Mouse (Mus musculus) forebrain, embryonic 16.5 days (tissue): ENCODE results near the gene Vdac2. TPM values are rescaled to one million over a fixed set of nuclear protein-coding genes. Genes with fewer than 3 reads are reported as not detected.

Experiments used
- ATAC-seq: fragments of 200-750 bp; cut with Nextera tagmentation; 2 replicates; pipeline ENCODE4 v1.8.0; 2017; ENCODE audit warnings: mild to moderate bottlenecking, moderate library complexity
- H3K27ac ChIP-seq: fragments of 300-500 bp; sonication (generic); 2 replicates; pipeline ENCODE4 v1.5.1; 2014; ENCODE audit warnings: low read length, control low read depth
- H3K27me3 ChIP-seq: fragments of 300-500 bp; sonication (generic); replicated peaks from 2 replicates; pipeline ENCODE4 v1.6.1; 2014; ENCODE audit warnings: low read length; ENCODE audit not compliant: control insufficient read depth, insufficient read depth
- H3K36me3 ChIP-seq: fragments of 300-500 bp; sonication (generic); 2 replicates; pipeline ENCODE4 v1.6.1; 2014; ENCODE audit not compliant: control insufficient read depth, insufficient read depth
- H3K4me1 ChIP-seq: fragments of 300-500 bp; sonication (generic); replicated peaks from 2 replicates; pipeline ENCODE4 v1.6.1; 2014; ENCODE audit warnings: low read length; ENCODE audit not compliant: control insufficient read depth, insufficient read depth
- H3K4me2 ChIP-seq: fragments of 300-500 bp; sonication (generic); 2 replicates; pipeline ENCODE4 v1.6.1; 2014; ENCODE audit warnings: mild to moderate bottlenecking, low read length, control low read depth
- H3K4me3 ChIP-seq: fragments of 300-500 bp; sonication (generic); replicated peaks from 2 replicates; pipeline ENCODE4 v1.5.1; 2014; ENCODE audit warnings: mild to moderate bottlenecking, low read length, control low read depth
- H3K9ac ChIP-seq: fragments of 300-500 bp; sonication (generic); replicated peaks from 2 replicates; pipeline ENCODE4 v1.6.1; 2014; ENCODE audit warnings: low read depth, low read length, control low read depth
- H3K9me3 ChIP-seq: fragments of 300-500 bp; sonication (generic); 2 replicates; pipeline ENCODE4 v1.6.1; 2016; ENCODE audit warnings: low read length; ENCODE audit not compliant: control insufficient read depth
- WGBS: fragments of 180-500 bp; shearing (Covaris S2); extraction: QIAGEN DNeasy Blood & Tissue Kit; methylation state at CpG from one replicate; pipeline ENCODE4 v1.1.7; 2014; 5-methylcytosine and 5-hydroxymethylcytosine counted together
- polyA plus RNA-seq: library from polyadenylated mRNA; unstranded; fragments of >200 nt; fragmentation: Nextera tagmentation; extraction: Ambion mirVana; gene quantifications from 2 replicates; pipeline ENCODE4 v1.2.1, GENCODE M21; 2015

The Vdac2 gene
- polyA plus RNA-seq, 1 experiment from 2014 or later = 249 TPM

- peaks cover 9% of the 10 kb centered on the region for H3K4me1 ChIP-seq
- no peak overlapping the region for H3K4me2 ChIP-seq
- no peak overlapping the region for H3K9ac ChIP-seq
- H3K36me3 ChIP-seq = no peaks in the 10 kb centered on the region
- 46% methylated on average over 3 of the region's 3 CpGs for WGBS
- H3K4me3 ChIP-seq = no peak overlapping the region
- no peak for ATAC-seq
- H3K27ac ChIP-seq = no peak overlapping the region
- no peaks in the 10 kb centered on the region for H3K9me3 ChIP-seq
- no peaks in the 10 kb centered on the region for H3K27me3 ChIP-seq
Observed at GRCm38 (mm10) chr14:21855961-21856360, 30.9 kb downstream of the Vdac2 start.

GRCm38 (mm10) chr14:21856886-21857285 is 31.8 kb downstream of the Vdac2 start:
- Histone ChIP-seq H3K36me3 (no peaks in the 10 kb centered on the region), H3K9me3 (no peaks in the 10 kb centered on the region), H3K9ac (no peak overlapping the region), H3K27ac (no peak overlapping the region), H3K27me3 (no peaks in the 10 kb centered on the region), H3K4me1 (peaks cover 9% of the 10 kb centered on the region), H3K4me3 (no peak overlapping the region), H3K4me2 (no peak overlapping the region)
- no peak for ATAC-seq
- 86% methylated on average over 14 of the region's 14 CpGs for WGBS

- Histone ChIP-seq H3K4me3 (no peak overlapping the region), H3K36me3 (no peaks in the 10 kb centered on the region), H3K27ac (no peak overlapping the region), H3K4me2 (no peak overlapping the region), H3K4me1 (no peaks in the 10 kb centered on the region), H3K9ac (no peak overlapping the region), H3K9me3 (no peaks in the 10 kb centered on the region), H3K27me3 (no peaks in the 10 kb centered on the region)
- 65% methylated on average over 7 of the region's 7 CpGs for whole genome bisulfite sequencing
- ATAC-seq = no peak
Observed at GRCm38 (mm10) chr14:21866291-21866690, 41.3 kb downstream of the Vdac2 start.

GRCm38 (mm10) chr14:21866816-21867215 is 41.8 kb downstream of the Vdac2 start:
- H3K4me1 ChIP-seq = no peaks in the 10 kb centered on the region
- H3K9ac ChIP-seq = no peak overlapping the region
- H3K4me3 ChIP-seq = no peak overlapping the region
- no peak overlapping the region for H3K27ac ChIP-seq
- no peaks in the 10 kb centered on the region for H3K27me3 ChIP-seq
- ATAC-seq = no peak
- no peaks in the 10 kb centered on the region for H3K9me3 ChIP-seq
- WGBS = 89% methylated on average over 7 of the region's 7 CpGs
- no peak overlapping the region for H3K4me2 ChIP-seq
- no peaks in the 10 kb centered on the region for H3K36me3 ChIP-seq

- ATAC-seq = no peak
- no peaks in the 10 kb centered on the region for H3K9me3 ChIP-seq
- no peak overlapping the region for H3K4me3 ChIP-seq
- no peak overlapping the region for H3K4me2 ChIP-seq
- no peaks in the 10 kb centered on the region for H3K36me3 ChIP-seq
- no peak overlapping the region for H3K27ac ChIP-seq
- WGBS = 89% methylated on average over 2 of the region's 2 CpGs
- no peaks in the 10 kb centered on the region; the same call in 1 of the 2 replicates for H3K4me1 ChIP-seq
- H3K9ac ChIP-seq = no peak overlapping the region
- no peaks in the 10 kb centered on the region for H3K27me3 ChIP-seq
Observed at GRCm38 (mm10) chr14:21890430-21890829, 65.4 kb downstream of the Vdac2 start.

DNA sequence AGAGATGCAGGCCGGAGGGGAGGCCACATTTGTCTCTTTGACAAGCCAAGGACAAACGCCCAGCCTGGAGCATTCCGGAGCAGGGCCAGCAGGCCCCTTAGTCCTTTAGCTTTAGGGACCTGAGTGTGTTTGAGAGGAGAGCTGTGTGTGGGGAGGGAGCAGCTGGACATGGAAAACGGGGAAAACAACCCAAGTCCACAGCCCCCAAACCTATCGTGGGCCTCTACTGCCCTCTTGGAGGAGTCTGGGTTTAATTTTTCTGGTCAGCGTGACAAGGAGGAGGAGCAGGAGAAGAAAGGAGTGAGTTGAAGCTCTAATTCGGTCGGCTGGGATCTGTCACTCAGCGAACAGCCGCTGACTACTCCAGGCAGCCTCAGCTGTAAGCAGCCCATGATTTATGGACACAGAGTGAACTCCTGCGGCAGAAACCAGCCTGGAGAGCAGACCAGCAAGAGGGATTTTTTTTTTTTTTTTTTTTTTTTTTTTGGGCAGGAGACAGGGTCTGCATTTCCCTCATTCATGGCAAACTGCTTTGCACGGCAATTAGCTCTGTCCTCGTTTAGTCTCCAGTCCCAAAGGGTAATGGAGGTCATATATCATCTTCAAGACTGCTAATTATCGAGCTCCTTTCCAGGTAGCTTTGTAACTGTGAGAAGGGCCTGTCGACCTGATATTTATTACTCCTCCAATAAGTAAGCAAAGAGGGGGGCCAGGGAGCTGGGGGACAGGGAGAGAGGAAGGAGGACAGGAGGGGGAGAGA is 66.7 kb downstream of the Vdac2 start:
- no peak for ATAC-seq
- Histone ChIP-seq H3K9ac (no peak overlapping the region), H3K27ac (no peak overlapping the region), H3K27me3 (no peaks in the 10 kb centered on the region), H3K4me3 (no peak overlapping the region), H3K9me3 (no peaks in the 10 kb centered on the region), H3K4me2 (no peak overlapping the region), H3K36me3 (no peaks in the 10 kb centered on the region), H3K4me1 (no peaks in the 10 kb centered on the region; the same call in 1 of the 2 replicates)
- WGBS = 43% methylated on average over 15 of the region's 15 CpGs

GRCm38 (mm10) chr14:21892341-21892659 is 67.3 kb downstream of the Vdac2 start:
- WGBS = 83% methylated on average over 6 of the region's 6 CpGs
- Histone ChIP-seq H3K27ac (no peak overlapping the region), H3K4me2 (no peak overlapping the region), H3K27me3 (no peaks in the 10 kb centered on the region), H3K9me3 (no peaks in the 10 kb centered on the region), H3K9ac (no peak overlapping the region), H3K4me3 (no peak overlapping the region), H3K4me1 (no peaks in the 10 kb centered on the region; the same call in 1 of the 2 replicates), H3K36me3 (no peaks in the 10 kb centered on the region)
- ATAC-seq = no peak

Other genes with a start within 250 kb of the Vdac2 start
- 0.24 and 0.29 TPM in 2 replicates for gene Dupd1, start 110.7 kb upstream of the Vdac2 start, polyA plus RNA-seq
- 23.1 and 24.6 TPM in 2 replicates for gene Samd8, start 74.7 kb upstream of the Vdac2 start, polyA plus RNA-seq
- not detected in 2 replicates for gene Dusp13, start 74.1 kb upstream of the Vdac2 start, polyA plus RNA-seq
- gene Comtd1, start 23.7 kb downstream of the Vdac2 start, polyA plus RNA-seq = 28.1 and 34.9 TPM in 2 replicates
- 5.4 and 5.5 TPM in 2 replicates for gene Zfp503, start 164.4 kb downstream of the Vdac2 start, polyA plus RNA-seq
- gene Lrmda, start 194.5 kb downstream of the Vdac2 start, polyA plus RNA-seq = 0.30 TPM in 1 of 2 replicates, not detected in the other